Mouse (Mus musculus) brown adipose tissue, adult 24 weeks (tissue): ENCODE data around the gene Pafah2. TPM values are rescaled to one million over a fixed set of nuclear protein-coding genes. Genes with fewer than 3 reads are reported as not detected.
A peak's percentile ranks its signal among the peaks of the same experiment; 100 is the strongest.

Experiments used
- H3K27ac ChIP-seq: fragments of 200-500 bp; replicated peaks from 2 replicates; pipeline ENCODE4 v1.5.1; 2012; ENCODE audit warnings: low read depth, mild to moderate bottlenecking, low read length
- H3K4me1 ChIP-seq: fragments of 200-500 bp; 2 replicates; pipeline ENCODE4 v1.6.1; 2012; ENCODE audit warnings: low read length, mixed read lengths; ENCODE audit not compliant: control insufficient read depth, insufficient read depth, insufficient read length
- H3K4me3 ChIP-seq: fragments of 200-500 bp; 2 replicates; pipeline ENCODE4 v1.5.1; 2012; ENCODE audit warnings: low read depth, mild to moderate bottlenecking, low read length, moderate library complexity; ENCODE audit not compliant: insufficient read depth
- polyA plus RNA-seq: library from polyadenylated mRNA; stranded (reverse); fragments of >200 nt; gene quantifications from 2 replicates; pipeline ENCODE4 v1.2.4, GENCODE M21; 2012; ENCODE audit not compliant: missing spikeins, insufficient read depth, insufficient read length

The Pafah2 gene
- polyA plus RNA-seq, 1 experiment = 17.4 TPM

DNA sequence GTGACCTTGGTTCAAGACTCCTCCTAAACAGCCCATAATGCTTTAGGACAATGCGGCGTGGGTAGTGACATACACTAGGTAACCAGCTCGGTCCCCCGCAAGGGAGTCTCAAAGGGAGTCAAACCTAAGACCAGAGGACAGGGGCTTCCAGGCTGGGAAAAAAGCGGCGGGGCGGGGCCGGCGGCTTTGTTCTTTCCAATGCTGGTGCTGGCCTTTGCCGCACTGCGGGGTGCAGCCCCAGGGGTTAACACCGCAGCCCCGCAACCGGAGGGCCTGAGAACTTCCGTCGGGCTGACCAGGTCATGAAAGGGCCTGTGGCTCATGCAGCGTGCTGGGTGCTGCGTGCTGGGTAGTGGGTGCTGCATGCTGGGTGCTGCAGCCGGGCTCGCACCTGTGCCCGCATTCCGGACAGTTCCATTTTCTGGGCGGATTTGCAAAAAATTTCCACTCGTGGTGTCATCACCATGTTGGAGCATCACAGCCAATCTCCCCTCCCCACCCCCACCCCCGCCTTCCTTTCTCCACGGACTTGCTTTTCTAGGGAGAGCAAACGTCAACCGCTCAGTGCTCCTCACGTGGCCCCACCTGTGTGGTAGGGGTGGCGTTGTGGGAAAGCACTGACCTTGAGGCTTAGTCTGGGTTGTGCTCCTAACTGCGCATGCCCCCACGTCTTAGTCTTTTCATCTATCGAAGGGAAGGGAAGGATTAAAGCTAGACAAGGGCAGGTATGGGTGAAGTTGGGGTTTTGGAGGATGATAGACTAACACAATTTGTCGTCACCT, 57.7 kb downstream of the Pafah2 start:
- H3K4me1 ChIP-seq = no peaks in the 10 kb centered on the region
- no peak overlapping the region for H3K27ac ChIP-seq
- H3K4me3 ChIP-seq = no peak overlapping the region

DNA sequence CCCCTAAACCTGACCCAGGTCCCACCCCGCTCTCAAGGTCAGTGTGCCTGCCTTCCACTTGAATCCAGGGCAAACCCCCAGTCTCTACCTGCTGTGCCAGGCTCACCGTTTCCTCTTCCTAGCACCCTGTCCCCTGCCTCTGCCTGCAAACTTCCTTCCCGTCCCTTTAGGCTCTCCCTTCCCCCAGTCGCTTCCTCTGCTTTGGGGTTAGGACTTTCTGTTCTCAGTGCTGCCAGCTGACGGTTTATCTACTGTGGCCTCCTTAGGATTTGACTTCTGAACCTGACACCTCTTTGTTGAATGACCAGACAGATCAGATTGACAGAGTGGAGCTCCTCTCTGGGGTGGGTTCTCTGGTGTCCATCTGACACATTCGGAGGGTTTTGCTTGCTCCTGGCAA, 59.2 kb downstream of the Pafah2 start:
- H3K4me1 ChIP-seq = no peaks in the 10 kb centered on the region
- no peak overlapping the region for H3K4me3 ChIP-seq
- no peak overlapping the region for H3K27ac ChIP-seq

DNA sequence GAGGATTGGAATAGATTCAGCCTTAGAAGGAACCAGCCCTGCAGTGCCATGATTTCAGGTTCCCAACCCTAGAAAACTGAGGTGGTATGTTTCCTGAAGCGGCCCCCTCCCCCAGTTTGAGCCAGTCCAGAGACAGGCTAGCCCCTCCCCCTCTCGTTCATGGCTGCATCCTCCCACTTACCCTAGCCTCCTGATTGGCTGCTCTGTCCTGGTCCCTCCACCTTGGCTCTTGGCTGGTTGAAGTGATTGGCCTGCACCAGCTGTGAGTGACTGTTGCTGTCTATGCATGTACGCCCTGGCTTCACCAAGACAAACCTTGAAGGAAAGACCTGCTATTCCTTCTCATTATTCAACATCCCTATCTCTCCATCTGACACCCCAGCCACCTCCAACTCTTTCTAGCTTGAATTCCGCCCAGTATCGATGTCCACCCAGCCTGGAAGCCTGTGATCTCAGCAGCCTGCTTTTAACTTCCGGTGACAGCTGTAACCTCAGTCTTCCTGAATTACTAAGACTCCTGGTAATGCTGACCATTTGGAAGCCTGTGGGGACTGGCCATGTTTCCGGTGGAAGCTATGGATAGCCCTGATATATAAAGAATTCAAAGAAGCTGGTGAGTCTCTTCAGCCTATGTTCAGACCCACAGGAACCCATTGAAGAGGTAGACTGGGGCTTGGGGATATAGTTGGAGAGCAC, 61.2 kb downstream of the Pafah2 start:
- Histone ChIP-seq H3K27ac (no peak overlapping the region), H3K4me3 (no peak overlapping the region), H3K4me1 (no peaks in the 10 kb centered on the region)

DNA sequence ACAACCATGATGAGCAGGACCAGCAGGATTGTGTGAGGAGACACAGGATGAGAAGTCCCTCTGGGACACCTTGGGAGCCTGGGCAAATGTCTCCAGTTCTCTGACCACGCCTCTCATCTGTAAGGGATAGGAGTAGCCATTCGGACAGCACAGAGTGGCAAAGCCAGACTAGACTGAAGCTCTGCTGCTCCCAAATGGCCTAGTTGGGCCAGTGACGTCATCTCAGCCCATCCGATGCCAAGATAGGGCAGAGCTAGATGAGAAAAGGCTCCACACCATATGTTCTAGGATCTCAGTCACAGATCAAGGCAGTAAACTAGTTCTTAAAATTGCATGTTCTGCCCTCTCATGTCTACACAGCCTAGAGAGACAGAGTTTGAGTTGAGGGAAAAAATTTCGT, 62.7 kb downstream of the Pafah2 start:
- Histone ChIP-seq H3K4me1 (no peaks in the 10 kb centered on the region), H3K4me3 (no peak overlapping the region), H3K27ac (no peak overlapping the region)

DNA sequence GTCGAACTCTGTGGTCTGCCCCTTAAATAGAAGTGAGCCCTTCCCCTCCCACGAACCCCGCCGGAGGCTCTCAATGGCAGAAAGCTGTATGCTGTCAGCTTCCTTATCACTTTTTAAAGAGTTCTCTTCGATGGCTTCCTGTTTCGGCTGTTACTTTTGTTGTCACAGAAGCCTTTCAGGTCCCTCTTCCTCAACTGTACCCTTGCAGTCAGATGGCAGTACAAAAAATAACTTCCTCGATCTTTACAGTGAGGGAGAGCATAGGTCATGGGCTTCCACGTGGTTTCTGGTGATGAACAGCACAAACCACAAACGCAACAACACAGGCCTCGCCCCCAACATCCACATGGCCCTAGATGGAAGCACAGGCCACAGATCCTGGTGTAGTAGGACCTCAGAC, 64.2 kb downstream of the Pafah2 start:
- Histone ChIP-seq H3K27ac (no peak overlapping the region), H3K4me3 (no peak overlapping the region), H3K4me1 (no peaks in the 10 kb centered on the region)

DNA sequence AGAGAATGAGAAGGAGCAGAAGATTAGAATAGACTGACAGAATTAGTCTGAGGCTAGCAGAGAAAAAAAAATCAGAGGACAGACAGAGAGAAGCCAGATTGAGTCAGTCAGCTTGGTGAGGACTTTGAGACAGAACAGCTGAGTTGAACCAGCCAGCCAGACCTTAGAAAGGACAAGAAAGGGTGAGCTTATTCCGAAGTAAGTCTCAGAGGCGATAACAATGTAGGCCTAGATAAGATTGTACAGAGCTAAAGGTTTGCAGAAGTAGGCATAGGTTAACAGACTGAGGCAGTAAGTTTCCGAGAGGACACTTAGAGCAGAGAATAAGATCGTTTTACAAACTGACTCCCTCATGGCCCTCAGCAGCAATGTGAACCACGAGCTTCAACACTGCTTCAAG, 65.1 kb downstream of the Pafah2 start:
- Histone ChIP-seq H3K4me1 (no peaks in the 10 kb centered on the region), H3K4me3 (no peak overlapping the region), H3K27ac (no peak overlapping the region)

DNA sequence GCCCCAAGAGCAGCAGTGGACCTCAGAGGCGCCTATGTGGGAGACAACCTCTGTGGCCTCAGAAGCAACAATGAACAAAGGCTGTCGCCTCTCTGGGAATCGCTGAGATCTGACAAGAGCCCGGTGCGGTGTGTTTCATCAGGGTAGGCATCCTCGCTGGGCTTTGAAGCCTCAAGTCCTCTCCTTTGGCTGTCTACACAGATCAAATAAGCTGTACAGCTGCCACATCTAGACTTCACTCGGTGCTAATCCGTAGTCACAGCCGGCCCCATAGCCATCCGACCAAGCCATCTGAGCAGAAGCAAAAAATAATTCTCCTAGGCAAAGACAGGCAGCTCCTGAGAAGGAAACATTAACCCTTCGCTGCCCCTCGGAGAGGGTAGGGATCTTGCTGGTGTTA, 69.7 kb downstream of the Pafah2 start:
- Histone ChIP-seq H3K27ac (no peak overlapping the region), H3K4me3 (no peak overlapping the region), H3K4me1 (no peaks in the 10 kb centered on the region; the same call in 1 of the 2 replicates)

DNA sequence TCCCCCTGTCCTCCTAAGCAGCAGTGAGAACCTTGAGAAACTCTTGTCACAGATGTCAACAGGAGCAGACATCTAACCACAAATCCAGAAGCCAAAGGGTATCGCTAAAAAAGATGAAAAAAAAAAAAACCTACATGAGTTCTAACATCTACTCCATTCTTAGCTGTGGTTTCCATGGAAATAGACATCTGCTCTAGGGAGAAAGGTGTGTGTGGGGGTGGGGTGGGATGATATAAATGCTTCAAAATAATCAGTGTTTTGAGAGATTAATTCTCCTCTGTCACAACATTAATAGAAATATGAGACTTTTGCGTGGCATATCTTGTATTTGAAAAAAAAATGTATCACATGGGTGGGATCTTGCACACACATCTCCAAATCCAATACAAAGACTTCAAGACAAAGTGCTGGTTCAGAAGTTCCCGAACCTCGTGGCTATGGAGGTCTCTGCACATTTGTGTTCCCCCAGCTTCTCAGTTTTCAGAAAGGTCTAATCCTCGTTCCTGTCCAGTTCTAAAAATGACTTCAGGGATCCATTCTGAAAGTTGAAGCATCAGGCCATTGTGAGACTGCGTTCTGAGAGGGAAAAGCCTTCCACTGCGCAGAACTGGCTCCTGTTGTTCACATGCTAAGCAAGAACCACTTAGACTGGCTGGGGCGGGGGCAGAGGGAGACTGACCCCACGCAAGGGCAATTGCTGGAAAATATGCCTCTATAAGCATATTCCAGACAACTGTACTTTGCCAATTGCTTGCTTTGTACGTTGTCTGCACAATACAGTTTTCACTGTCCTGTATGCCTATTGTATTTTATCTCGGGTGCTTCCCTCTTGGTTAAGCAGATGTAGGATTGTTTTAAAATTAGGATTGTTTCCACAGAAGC, 70.5 kb downstream of the Pafah2 start:
- H3K4me1 ChIP-seq = no peaks in the 10 kb centered on the region; the same call in 1 of the 2 replicates
- no peak overlapping the region for H3K4me3 ChIP-seq
- H3K27ac ChIP-seq = no peak overlapping the region

DNA sequence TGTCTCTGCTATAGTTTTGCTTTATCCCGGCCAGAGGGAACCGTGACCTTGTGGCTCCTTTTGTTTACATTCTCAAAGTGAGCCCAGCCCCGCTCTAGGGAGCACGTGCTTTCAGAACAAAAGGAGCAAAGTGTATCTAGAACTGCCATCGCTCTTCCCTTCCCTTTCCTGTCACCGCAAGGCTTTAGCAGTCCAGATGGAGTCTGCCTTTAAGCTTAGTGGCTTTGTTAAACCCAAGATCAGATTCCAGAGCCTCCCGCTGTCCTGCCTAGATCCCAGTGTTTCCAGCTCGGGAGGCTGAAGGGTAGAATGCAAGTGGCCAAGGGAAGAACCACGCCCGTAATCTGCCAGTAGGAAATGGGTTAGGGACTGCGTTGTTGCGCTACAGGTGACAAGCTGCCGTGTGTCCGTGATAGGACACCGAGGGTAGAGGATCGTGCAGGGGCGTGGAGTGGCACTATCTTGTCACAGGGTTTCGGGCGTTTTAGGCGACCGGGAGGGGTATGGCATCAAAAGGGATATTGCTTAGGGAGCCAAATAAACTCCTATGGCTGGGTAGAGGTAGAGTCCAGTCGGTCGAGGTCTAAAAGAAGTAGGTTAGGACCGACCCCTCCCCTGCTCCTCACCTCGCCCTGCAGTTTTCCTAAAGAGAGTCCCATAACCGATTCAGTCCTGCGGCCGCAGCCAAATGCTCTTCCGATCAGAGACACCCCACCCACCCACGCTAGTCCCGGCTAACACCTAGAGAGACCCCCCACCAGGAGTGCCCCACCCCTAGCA, 71.5 kb downstream of the Pafah2 start:
- H3K4me3 ChIP-seq = peak overlapping the region; percentile 61
- H3K4me1 ChIP-seq = no peaks in the 10 kb centered on the region; the same call in 1 of the 2 replicates
- peak overlapping the region; percentile 12; the same call in 1 of the 2 replicates for H3K27ac ChIP-seq

DNA sequence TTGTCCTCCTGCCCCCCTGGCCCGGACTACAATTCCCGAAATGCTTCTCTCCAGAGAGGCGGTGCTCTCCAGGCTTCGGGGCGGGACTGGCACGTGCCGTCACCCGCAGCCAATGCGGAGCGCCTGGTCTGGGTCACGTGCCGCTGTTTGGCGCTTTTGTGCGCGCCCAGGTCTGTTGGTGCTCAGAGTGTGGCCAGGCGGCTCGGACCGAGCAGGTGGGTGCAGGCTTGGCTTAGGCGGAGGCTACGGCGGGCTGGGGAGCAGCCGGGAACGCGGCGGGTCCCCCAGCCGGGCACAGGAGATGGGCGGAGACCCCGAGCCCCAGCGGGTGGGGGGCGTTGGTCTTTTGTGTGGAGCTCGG, 72.1 kb downstream of the Pafah2 start, which contains the start of gene Stmn1:
TSS of gene Stmn1 (plus strand) at position 106 of the 361 bp plus-strand sequence.
- peak within 1 kb of the TSS; percentile 62 for H3K4me3 ChIP-seq
- no peaks in the 10 kb centered on the region; the same call in 1 of the 2 replicates for H3K4me1 ChIP-seq
- H3K27ac ChIP-seq = peak within 1 kb of the TSS; percentile 12; the same call in 1 of the 2 replicates

DNA sequence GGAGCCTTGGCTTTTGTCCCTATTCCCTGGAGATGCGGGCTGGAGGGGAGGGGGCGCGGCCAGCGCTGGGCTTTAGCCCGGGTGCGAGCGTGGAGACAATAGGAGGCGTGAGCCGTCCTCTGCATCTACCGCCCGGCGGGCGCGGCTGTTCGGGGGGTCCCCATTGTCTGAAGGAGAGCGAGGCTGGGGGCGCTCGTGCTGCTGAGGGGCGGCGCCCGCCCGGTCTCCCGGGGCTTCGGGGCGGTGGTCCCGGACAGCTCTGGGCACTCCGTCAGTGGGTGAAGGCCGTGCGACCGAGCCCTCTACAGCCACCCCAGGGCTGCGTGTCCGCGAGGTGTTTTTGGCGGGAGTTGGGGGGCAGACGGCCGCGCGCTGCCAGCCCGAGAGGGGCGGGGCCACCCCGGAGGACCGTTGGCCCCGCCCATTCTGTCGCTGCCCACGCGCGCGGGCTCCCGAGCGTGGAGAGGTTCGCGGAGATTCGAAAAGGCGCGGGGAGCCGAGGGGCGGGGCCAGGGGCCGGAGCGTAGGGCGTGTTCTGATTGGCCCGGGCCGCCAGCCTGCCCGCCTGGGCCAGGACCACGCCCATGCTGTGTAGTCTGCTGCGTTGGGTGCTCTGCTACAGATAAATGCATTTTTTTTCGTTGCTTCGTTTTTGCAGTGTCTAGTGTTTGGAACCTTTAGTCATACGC, 72.6 kb downstream of the Pafah2 start:
- H3K27ac ChIP-seq = no peak overlapping the region
- peak overlapping the region; percentile 62 for H3K4me3 ChIP-seq
- no peaks in the 10 kb centered on the region; the same call in 1 of the 2 replicates for H3K4me1 ChIP-seq

DNA sequence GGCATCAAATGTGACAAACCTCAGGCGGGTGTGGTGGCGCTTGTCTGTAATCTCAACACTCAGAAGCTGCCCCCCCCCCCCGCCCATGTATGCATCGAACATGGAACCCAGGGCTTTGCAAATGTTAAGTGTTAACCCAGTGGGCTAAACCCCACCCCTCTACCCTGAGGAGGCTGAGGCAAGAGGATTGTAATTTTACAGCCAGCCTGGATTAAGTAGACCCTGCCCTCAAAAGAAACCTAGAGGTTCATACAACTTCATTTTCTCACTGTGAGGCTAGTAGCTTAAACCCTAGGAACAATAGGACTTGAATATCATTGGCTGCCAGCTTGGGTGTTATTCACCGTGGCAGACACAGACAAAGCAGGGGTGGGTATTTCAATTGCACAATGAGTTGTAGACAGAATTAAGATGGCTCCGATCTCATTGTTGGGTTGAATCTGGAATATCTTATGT, 73.2 kb downstream of the Pafah2 start:
- H3K4me3 ChIP-seq = peak overlapping the region; percentile 39; the same call in 1 of the 2 replicates
- H3K4me1 ChIP-seq = no peaks in the 10 kb centered on the region; the same call in 1 of the 2 replicates
- H3K27ac ChIP-seq = no peak overlapping the region

DNA sequence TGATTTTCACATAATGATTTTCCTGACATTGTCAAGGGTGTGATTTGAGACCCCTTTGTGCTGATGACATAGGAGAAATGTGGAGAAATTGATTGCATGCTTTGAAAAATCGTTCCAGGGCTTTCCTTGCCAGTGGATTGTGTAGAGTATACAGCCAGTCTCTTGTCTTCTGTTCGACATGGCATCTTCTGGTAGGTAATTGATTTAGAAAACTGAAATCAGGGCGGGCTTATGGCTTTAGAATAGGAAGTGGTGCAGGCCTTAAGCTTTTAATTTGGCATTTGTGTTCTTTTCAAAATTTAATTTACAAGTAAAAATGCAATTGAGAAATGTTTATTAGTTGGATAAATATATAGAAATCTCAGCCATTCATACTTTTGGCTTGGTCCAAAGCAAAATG, 73.9 kb downstream of the Pafah2 start:
- H3K27ac ChIP-seq = no peak overlapping the region
- H3K4me1 ChIP-seq = no peaks in the 10 kb centered on the region; the same call in 1 of the 2 replicates
- no peak overlapping the region for H3K4me3 ChIP-seq

DNA sequence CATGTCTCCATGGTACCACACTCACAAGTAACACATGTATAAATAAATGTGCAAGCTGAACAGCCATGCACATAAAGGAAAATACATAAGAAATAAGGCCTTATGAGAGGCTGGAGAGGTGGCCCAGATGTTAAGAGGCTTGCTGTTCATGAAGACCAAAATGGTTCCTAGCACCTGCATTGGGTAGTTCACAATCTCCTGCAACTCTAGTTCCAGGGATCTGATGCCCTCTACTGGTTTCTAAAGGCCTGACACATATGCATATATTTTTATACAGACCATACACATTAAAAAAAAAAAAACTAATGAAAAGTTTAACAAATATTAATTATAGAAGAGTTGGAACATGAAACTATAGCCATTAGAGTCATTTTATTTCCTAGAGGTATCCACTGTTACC, 75.3 kb downstream of the Pafah2 start:
- H3K27ac ChIP-seq = no peak overlapping the region
- no peaks in the 10 kb centered on the region; the same call in 1 of the 2 replicates for H3K4me1 ChIP-seq
- no peak overlapping the region for H3K4me3 ChIP-seq
